Mouse (Mus musculus) lung, embryonic 15.5 days (tissue): ENCODE measurements around the gene Ibtk. TPM values are rescaled to one million over a fixed set of nuclear protein-coding genes. Genes with fewer than 3 reads are reported as not detected.
"Not testable (repeated sequence)": the region's sequence is repeated elsewhere in the genome, so short reads cannot be mapped to it uniquely, and the experiment has no call there.

Experiments
- ATAC-seq: fragments of 200-750 bp; cut with Nextera tagmentation; 2 replicates; pipeline ENCODE4 v1.8.0; 2017; ENCODE audit warnings: moderate number of reproducible peaks, borderline replicate concordance; ENCODE audit not compliant: low FRiP score, low TSS enrichment; ENCODE audit errors: extremely low read depth
- H3K27ac ChIP-seq: fragments of 300-500 bp; sonication (generic); 2 replicates; pipeline ENCODE4 v1.5.1; 2015; ENCODE audit warnings: moderate library complexity, mild to moderate bottlenecking, inconsistent platforms
- H3K27me3 ChIP-seq: fragments of 300-500 bp; sonication (generic); 2 replicates; pipeline ENCODE4 v1.6.1; 2015; ENCODE audit warnings: inconsistent platforms
- H3K36me3 ChIP-seq: fragments of 300-500 bp; sonication (generic); 2 replicates; pipeline ENCODE4 v1.6.1; 2015; ENCODE audit warnings: inconsistent platforms
- H3K4me1 ChIP-seq: fragments of 300-500 bp; sonication (generic); 2 replicates; pipeline ENCODE4 v1.6.1; 2015; ENCODE audit warnings: inconsistent platforms
- H3K4me2 ChIP-seq: fragments of 300-500 bp; sonication (generic); 2 replicates; pipeline ENCODE4 v1.6.1; 2015; ENCODE audit warnings: inconsistent platforms, mild to moderate bottlenecking, moderate library complexity
- H3K4me3 ChIP-seq: fragments of 300-500 bp; sonication (generic); 2 replicates; pipeline ENCODE4 v1.5.1; 2015; ENCODE audit warnings: mild to moderate bottlenecking, inconsistent platforms
- H3K9ac ChIP-seq: fragments of 300-500 bp; sonication (generic); 2 replicates; pipeline ENCODE4 v1.6.1; 2015; ENCODE audit warnings: inconsistent platforms
- H3K9me3 ChIP-seq: fragments of 300-500 bp; sonication (generic); 2 replicates; pipeline ENCODE4 v1.6.1; 2016; ENCODE audit warnings: inconsistent platforms
- WGBS: fragments of 180-500 bp; shearing (Covaris S2); methylation state at CpG from one replicate; pipeline ENCODE4 v1.1.7; 2015; 5-methylcytosine and 5-hydroxymethylcytosine counted together
- polyA plus RNA-seq: library from polyadenylated mRNA; unstranded; fragments of >200 nt; fragmentation: Nextera tagmentation; extraction: Ambion mirVana; gene quantifications from 2 replicates; pipeline ENCODE4 v1.2.1, GENCODE M21; 2015

Ibtk gene
- 29.3 and 31.1 TPM in 2 replicates for polyA plus RNA-seq

DNA sequence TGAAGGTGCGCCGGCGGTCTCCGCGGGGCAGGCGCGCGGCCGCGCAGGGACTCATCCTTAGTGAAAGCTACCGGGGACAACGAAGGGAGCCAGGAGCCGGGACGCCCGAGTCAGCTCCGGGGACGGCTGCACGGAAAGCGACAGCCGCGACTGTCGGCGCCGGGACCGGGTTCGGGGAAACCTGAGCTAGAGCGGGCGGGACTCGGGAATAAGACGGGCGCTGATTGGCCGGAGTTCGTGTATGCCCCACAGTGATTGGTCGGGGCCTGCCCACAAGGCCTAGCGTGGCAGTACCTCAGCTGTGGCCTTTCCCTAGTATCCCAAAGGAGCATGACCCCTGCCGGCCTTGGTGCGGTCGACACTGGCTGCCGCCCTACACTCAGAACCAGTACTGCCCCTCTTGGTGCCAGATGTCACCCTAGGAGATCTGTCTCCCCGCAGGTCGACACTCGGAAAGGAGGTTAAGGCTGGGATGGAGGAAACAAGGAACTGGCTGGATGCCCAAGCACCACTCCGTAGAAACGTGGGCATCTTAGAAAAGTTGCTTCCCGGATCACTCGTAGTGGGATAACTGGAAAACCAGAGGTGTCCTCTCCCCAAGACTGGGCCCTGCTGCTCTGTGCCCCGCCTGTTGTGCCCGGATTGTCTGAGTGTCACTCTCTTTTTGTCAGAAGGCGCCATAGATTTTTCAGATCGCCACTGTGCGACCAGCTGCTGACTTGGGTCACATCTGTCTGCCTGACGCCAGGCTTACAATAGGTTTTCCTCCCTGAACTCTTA is at the start of gene Ibtk:
TSS of gene Ibtk (minus strand) at position 193 of the 780 bp plus-strand sequence.
- under 1% methylated on average over 52 of the region's 52 CpGs for WGBS
- Histone ChIP-seq H3K27ac (peak within 1 kb of the TSS; percentile 100), H3K36me3 (no peaks in the 10 kb centered on the region), H3K4me1 (peaks cover 15% of the 10 kb centered on the region; the same call in 1 of the 2 replicates), H3K9ac (peak within 1 kb of the TSS; percentile 99), H3K4me3 (peak within 1 kb of the TSS; percentile 96), H3K9me3 (no peaks in the 10 kb centered on the region), H3K27me3 (no peaks in the 10 kb centered on the region), H3K4me2 (peak within 1 kb of the TSS; percentile 75)
- ATAC-seq: peak; percentile 100

DNA sequence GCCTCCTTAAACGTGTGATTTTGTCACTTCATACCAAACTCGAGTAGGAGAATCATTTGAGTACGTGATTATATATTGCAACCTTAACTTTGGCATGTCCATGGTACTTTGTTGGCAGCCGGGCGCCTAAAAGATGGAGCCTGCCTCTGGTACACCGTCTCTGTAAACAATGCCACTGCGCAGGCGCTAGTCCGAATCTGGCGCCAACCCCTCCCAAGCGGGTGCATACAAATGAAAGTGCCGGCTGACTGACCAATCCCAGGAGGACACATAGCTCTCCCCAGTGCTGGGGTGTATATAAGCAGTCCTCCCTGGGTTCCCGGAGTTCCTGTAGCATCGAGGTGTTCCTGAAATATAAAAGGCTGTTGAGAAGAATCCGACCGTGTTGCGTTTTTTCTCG is 42.4 kb upstream of the Ibtk start:
- not testable (repeated sequence) for ATAC-seq, H3K4me2 ChIP-seq, H3K4me1 ChIP-seq, H3K9ac ChIP-seq, H3K4me3 ChIP-seq, H3K27ac ChIP-seq, H3K9me3 ChIP-seq, H3K36me3 ChIP-seq, H3K27me3 ChIP-seq
- WGBS: 92% methylated on average over 18 of the region's 18 CpGs

DNA sequence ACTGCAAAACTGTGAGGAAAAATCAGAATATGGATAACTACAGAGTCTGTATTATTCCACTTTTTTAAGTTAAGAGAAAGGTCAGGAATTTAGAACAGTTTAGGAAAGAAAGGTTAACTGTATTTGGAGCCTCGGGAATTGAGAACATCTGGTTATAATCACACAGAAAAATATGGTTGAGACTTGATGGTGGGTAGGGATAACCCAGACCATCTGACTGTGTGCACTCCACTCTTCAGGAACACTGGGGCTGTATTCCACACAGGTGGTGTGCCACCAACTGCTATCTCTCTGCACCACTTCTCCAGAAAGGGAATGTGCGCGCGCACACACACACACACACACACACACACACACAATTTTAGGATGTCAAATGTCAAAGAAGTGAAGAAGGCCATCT is 31.1 kb upstream of the Ibtk start:
- H3K27me3 ChIP-seq: no peaks in the 10 kb centered on the region
- no peak overlapping the region for H3K4me3 ChIP-seq
- no peaks in the 10 kb centered on the region for H3K36me3 ChIP-seq
- no peak overlapping the region for H3K4me2 ChIP-seq
- no peak overlapping the region for H3K27ac ChIP-seq
- no peak overlapping the region for H3K9ac ChIP-seq
- H3K4me1 ChIP-seq: no peaks in the 10 kb centered on the region; the same call in 1 of the 2 replicates
- no peaks in the 10 kb centered on the region for H3K9me3 ChIP-seq
- no peak for ATAC-seq
- WGBS: 81% methylated on average over 4 of the region's 4 CpGs

DNA sequence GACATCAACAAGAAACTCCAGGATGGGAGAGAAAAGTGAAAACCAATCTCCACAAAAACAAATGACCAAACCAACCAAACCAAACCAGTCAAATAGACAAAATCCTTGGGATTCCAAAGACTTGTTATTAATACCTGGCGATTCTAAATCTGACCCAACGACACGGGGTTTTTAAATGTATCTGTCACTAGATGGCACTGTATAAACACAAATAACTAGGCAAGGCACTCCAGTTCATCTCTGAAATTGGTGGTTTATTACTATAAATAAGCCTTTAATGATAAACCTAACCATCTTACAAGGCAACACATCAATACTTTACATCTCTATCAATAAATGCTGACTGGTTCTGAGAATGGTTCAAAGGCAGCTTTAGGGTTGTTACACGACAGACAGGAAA is 30.3 kb upstream of the Ibtk start:
- ATAC-seq: no peak
- 15% methylated on average over 4 of the region's 4 CpGs for WGBS

DNA sequence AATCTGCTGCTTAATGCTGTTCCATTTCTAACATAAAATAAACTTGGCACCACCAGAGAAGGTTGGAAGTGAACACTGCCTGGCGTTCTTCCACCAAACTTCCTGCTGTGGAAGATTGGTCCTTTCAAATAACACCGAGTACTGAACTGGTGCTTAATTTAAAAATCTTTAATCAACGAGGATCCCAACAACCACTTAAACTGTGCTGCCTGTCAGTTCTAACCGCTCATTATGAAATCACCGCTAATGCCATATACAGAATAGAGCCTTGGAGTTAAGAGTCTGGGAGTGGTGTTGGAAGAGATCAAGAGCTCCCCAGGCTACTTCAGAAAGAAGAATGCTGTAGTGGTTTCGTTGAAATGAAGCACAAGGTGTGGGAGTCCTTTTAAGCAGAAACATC is 28.4 kb upstream of the Ibtk start:
- no peak for ATAC-seq
- Histone ChIP-seq H3K4me2 (no peak overlapping the region), H3K4me1 (no peaks in the 10 kb centered on the region; the same call in 1 of the 2 replicates), H3K36me3 (no peaks in the 10 kb centered on the region), H3K4me3 (no peak overlapping the region), H3K27me3 (no peaks in the 10 kb centered on the region), H3K9me3 (no peaks in the 10 kb centered on the region), H3K9ac (no peak overlapping the region), H3K27ac (no peak overlapping the region)
- 28% methylated on average over 6 of the region's 6 CpGs for WGBS

More for the DNA sequence above, 30.3 kb upstream of the Ibtk start:
- Histone ChIP-seq H3K4me3 (no peak overlapping the region), H3K4me2 (no peak overlapping the region), H3K27me3 (no peaks in the 10 kb centered on the region), H3K36me3 (no peaks in the 10 kb centered on the region), H3K27ac (no peak overlapping the region), H3K9me3 (no peaks in the 10 kb centered on the region), H3K9ac (no peak overlapping the region), H3K4me1 (no peaks in the 10 kb centered on the region; the same call in 1 of the 2 replicates)

DNA sequence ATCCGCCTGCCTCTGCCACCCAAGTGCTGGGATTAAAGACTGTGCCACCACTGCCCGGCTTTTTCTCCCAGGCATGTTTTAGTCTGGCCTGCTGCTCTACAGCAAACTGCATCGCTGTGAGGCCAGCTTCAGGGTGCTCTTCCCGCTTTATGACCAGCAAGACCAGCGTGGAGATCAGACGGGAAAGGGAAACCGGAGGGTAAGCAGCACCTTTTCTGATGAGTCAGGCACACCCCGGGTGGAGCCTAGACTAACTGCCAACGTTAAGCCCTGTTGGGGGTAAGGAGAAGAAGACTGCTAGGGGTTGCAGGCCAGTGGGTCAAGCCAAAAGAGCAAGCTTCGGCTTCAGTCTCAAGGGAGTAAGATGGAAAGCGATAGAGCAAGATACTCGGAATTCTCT is 23.1 kb upstream of the Ibtk start:
- H3K27ac ChIP-seq: no peak overlapping the region
- no peak overlapping the region for H3K4me2 ChIP-seq
- 0 out of 2 replicates have a peak, but pooled peaks cover 7% of the 10 kb centered on the region for H3K4me1 ChIP-seq
- no peak for ATAC-seq
- H3K36me3 ChIP-seq: no peaks in the 10 kb centered on the region
- H3K4me3 ChIP-seq: no peak overlapping the region
- no peaks in the 10 kb centered on the region for H3K9me3 ChIP-seq
- WGBS: 64% methylated on average over 12 of the region's 12 CpGs
- no peak overlapping the region for H3K9ac ChIP-seq
- no peaks in the 10 kb centered on the region for H3K27me3 ChIP-seq

DNA sequence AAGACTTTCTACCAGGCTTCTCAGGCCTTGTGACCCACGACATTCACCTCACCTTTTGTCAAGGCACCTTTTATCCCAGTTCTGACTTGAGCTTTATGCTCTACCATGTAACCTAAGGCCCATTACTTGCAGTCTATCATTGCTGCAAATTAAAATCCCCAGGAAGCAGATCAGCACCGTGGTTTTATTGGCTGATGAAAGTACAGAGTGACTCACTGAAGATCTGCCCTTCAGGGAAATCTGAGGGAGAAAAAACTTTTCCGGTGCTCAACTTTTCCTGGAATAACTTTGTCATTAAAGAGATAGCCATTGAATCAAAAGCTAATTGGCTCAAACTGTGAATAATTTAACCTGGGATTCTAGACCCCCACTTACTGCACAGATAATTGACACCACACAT is 22.3 kb upstream of the Ibtk start:
- Histone ChIP-seq H3K4me2 (no peak overlapping the region), H3K27me3 (no peaks in the 10 kb centered on the region), H3K27ac (no peak overlapping the region), H3K9me3 (no peaks in the 10 kb centered on the region), H3K4me3 (no peak overlapping the region), H3K4me1 (0 out of 2 replicates have a peak, but pooled peaks cover 7% of the 10 kb centered on the region), H3K36me3 (no peaks in the 10 kb centered on the region), H3K9ac (no peak overlapping the region)
- no peak for ATAC-seq
- 75% methylated on average over 3 of the region's 3 CpGs for WGBS

DNA sequence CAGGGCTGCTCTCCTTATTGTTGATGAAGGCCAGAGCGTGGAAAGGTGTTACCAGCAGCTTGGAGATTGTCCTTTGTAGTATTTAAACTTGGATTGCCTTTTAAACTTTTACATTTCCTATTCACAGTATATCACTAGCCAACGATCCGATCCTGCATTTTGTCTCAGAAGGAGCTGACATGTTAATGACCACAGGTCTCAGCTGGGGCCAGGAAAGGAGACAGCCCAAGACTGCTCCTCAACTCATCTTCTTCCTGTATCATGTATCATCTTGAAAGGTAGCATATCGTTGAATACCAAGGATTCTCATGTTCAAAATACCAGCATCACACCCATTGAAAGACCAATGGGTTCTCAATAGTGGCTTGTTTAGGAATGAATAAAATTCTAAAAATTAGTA is 21.2 kb upstream of the Ibtk start:
- H3K27ac ChIP-seq: no peak overlapping the region
- H3K4me3 ChIP-seq: no peak overlapping the region
- 0 out of 2 replicates have a peak, but pooled peaks cover 7% of the 10 kb centered on the region for H3K4me1 ChIP-seq
- ATAC-seq: no peak
- H3K9me3 ChIP-seq: no peaks in the 10 kb centered on the region
- no peaks in the 10 kb centered on the region for H3K36me3 ChIP-seq
- no peaks in the 10 kb centered on the region for H3K27me3 ChIP-seq
- 81% methylated on average over 4 of the region's 4 CpGs for WGBS
- H3K4me2 ChIP-seq: no peak overlapping the region
- H3K9ac ChIP-seq: no peak overlapping the region

DNA sequence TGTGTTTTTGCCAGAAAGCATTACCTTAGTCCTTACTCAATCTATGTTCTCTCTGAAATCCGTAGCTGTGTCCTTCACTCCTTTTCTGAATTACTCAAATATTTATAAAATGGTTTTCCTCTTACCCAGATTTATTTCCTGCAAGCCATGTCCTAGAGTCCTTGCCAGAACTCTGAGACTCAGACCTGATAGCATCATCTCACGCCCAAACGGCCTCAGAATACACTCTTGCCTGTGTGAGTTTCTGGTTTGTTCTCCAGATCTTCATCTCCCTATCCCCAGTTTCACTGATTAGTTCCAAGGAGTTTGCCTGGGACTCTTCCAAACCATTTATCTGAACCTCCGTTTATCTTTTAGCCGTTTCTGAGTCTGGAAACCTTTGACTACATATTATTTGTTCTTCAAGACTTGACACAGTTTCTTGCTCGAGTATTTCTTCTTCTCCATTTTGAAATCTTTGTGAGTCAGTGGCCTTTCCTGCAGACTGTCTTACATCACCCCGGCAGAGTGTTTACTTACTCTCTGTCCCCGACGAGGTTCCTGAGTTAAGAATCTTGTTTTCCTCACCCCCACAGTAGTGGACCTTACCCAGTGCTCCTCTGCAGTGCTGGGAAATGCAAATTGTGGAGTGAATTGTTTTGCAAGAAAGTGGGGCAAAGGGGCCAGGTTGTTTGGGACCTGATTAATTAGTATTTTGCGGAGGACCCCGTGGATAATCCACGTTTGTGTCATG is 20.1 kb upstream of the Ibtk start:
- ATAC-seq: no peak
- Histone ChIP-seq H3K27me3 (no peaks in the 10 kb centered on the region), H3K36me3 (no peaks in the 10 kb centered on the region), H3K9ac (no peak overlapping the region), H3K9me3 (no peaks in the 10 kb centered on the region), H3K4me2 (no peak overlapping the region), H3K27ac (no peak overlapping the region), H3K4me3 (no peak overlapping the region), H3K4me1 (0 out of 2 replicates have a peak, but pooled peaks cover 7% of the 10 kb centered on the region)
- WGBS: 23% methylated on average over 12 of the region's 12 CpGs

DNA sequence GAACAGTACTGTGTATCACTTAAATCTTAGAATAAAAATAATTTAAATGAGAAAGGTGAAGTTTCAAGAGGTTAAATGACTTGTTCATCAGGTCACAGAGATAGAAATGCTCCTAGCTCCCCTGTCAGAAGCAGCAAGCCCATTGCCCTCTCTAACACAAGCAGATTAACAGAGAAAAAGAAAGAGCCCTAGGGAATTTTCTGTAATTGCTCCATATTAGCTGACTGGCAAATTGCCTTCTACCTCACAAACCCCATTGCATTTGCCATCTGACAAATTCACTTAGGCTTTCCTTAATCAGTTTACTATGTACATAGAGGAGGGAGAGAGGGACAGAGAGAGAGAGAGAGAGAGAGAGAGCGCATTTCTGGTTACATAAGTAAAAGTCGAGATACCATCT is 18.1 kb upstream of the Ibtk start:
- Histone ChIP-seq H3K4me2 (no peak overlapping the region), H3K27ac (no peak overlapping the region), H3K4me3 (no peak overlapping the region), H3K36me3 (no peaks in the 10 kb centered on the region), H3K27me3 (no peaks in the 10 kb centered on the region), H3K9ac (no peak overlapping the region), H3K4me1 (0 out of 2 replicates have a peak, but pooled peaks cover 7% of the 10 kb centered on the region), H3K9me3 (no peaks in the 10 kb centered on the region)
- WGBS: 81% methylated on average over 2 of the region's 2 CpGs
- no peak for ATAC-seq

DNA sequence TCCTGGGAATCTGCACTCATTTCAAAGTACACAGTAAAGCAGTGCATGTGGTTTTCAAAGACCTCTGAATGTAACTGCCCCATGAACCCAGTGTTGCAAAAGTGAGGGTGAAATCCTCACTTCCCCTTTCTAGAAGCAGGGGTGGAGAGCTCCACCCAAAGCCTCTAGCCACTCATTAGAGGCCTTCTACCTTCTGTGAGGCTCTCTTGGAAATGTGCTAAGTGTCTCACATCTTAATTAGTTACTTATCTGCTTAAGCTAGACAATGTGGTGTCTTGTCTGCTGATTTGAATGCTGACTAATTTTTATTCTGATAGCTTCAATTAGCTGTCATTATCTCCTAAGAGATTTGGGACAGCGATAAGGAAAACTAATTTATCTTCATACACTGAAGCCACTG is 13.3 kb upstream of the Ibtk start:
- Histone ChIP-seq H3K9me3 (no peaks in the 10 kb centered on the region), H3K36me3 (no peaks in the 10 kb centered on the region), H3K4me2 (no peak overlapping the region), H3K9ac (no peak overlapping the region), H3K27ac (no peak overlapping the region), H3K4me3 (no peak overlapping the region), H3K4me1 (no peaks in the 10 kb centered on the region), H3K27me3 (no peaks in the 10 kb centered on the region)
- ATAC-seq: no peak
- WGBS: 97% methylated on average over 1 of the region's 1 CpGs

DNA sequence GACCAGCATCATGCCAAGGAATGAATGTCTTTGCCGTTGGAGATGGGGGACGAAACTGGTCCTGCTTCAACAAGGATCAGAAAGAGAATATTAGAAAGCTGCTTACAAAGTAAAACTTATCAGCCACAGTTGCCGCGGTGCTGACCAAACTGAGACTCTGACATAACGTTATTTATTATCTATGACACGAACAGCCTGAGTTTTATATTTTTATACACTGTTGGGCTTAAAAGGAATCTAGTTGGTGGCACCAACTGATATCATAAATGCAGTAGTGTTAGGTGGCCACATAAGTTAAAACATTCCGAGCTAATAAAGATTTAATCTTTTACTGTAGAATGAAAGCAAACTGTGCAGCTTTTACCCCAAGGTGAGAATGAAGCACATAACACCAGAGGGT is 1.7 kb upstream of the Ibtk start:
- Histone ChIP-seq H3K4me3 (no peak overlapping the region), H3K27ac (no peak overlapping the region), H3K4me2 (no peak overlapping the region), H3K36me3 (no peaks in the 10 kb centered on the region), H3K9me3 (no peaks in the 10 kb centered on the region), H3K9ac (no peak overlapping the region), H3K27me3 (no peaks in the 10 kb centered on the region), H3K4me1 (peaks cover 15% of the 10 kb centered on the region; the same call in 1 of the 2 replicates)
- WGBS: 71% methylated on average over 7 of the region's 7 CpGs
- ATAC-seq: no peak
